Mouse (Mus musculus): ENCODE measurements at regions not wholly inside any gene's neighbourhood (a gene's known extent, or its start where the extent isn't known, plus 50 kb on each side); places are given as distances from the start of the nearest gene placed in this dataset.
A peak's percentile ranks its signal among the peaks of the same experiment; 100 is the strongest.

- DNase-seq (ENCODE audit: low read depth) = peak; percentile 91
Observed at GRCm38 (mm10) chr7:31208237-31209054, 52.8 kb upstream of the Gramd1a start.

GRCm38 (mm10) chr7:31207563-31208236 is 52.0 kb upstream of the Gramd1a start:
- no peak for DNase-seq (ENCODE audit: low read depth)

All from 416B (cell line).